Mouse (Mus musculus) heart, postnatal 14 days (tissue): ENCODE results near the gene Pola1. TPM values are rescaled to one million over a fixed set of nuclear protein-coding genes. Genes with fewer than 3 reads are reported as not detected.

Experiments used
- DNase-seq, 2 experiments: peaks; one replicate each; pipeline ENCODE4 v3.0.0; 2021 to 2022
- intact Hi-C: fragments of 180-260 bp; cut with DNase I; formaldehyde crosslinking; loops from one replicate; pipeline ENCODE4 v1.15.1; 2025
- total RNA-seq, 2 experiments: library from RNA; stranded (reverse); gene quantifications; 2 replicates each; pipeline ENCODE4 v1.2.3; 2021

Pola1 gene
- total RNA-seq, 2 experiments from 2014 or later = 5.5 to 7.9 TPM

- intact Hi-C loops = loop anchor here (10.0 kb wide), 2 partner anchors 170 to 230 kb away; no protein-coding TSS in a partner anchor
- DNase-seq = no peak
Observed at GRCm38 (mm10) chrX:93294736-93295490, 337.0 kb downstream of the Pola1 start.

GRCm38 (mm10) chrX:93292031-93292430, 339.9 kb downstream of the Pola1 start:
- intact Hi-C loops = loop anchor here (10.0 kb wide), 2 partner anchors 173 to 227 kb away; no protein-coding TSS in a partner anchor
- DNase-seq = no peak

DNA sequence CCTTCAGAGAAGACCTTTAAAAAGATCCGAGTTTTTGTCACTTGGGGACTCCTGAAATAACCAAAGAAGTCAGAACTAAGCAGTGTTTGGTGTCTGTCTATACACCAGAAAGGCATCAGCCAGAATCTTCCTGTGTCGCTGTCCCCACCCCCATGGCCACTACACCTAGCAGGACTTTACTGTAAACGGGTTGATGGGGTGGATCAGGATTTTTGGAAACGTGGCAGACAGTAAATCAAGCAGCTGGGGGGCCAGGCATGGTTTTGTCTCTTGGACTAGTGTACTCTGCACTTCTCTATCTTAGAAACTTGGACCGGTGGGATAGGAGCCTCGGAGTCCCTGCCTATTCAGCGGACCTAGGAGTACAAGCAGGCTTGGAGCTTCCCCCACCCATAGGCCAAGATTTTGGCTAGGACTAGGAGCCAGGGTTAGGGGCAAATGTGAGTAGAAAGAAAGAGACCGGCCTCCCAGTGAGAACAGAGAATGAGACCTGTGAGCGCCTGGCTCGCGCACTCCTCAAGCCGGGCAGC, 342.0 kb downstream of the Pola1 start:
- no peak for DNase-seq
- intact Hi-C loops = loop anchor here (10.0 kb wide), 3 partner anchors 175 to 265 kb away; no protein-coding TSS in a partner anchor

- intact Hi-C loops = loop anchor here (10.0 kb wide), 1 partner anchor 266 kb away; no protein-coding TSS in a partner anchor
- DNase-seq = no peak
Observed at GRCm38 (mm10) chrX:93289076-93289475, 342.9 kb downstream of the Pola1 start.

DNA sequence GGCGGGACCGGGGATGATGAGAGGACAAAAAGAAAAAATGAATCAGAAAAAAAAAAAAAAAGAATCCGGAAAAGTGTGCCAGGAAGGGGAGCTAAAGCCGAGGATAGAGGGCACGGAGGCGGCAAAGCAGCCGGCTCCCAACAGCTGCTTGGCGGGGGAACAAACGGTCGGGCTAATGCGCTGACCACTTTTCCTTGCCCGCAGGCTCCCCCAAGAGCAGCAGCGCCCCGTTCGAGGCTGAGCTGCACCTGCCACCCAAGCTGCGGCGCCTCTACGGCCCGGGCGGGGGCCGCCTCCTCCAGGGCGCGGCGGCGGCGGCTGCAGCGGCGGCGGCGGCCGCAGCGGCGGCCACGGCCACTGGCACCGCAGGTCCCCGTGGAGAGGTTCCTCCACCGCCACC, 343.6 kb downstream of the Pola1 start:
- no peak for DNase-seq
- intact Hi-C loops = loop anchor here (10.0 kb wide), 1 partner anchor 266 kb away; no protein-coding TSS in a partner anchor

DNA sequence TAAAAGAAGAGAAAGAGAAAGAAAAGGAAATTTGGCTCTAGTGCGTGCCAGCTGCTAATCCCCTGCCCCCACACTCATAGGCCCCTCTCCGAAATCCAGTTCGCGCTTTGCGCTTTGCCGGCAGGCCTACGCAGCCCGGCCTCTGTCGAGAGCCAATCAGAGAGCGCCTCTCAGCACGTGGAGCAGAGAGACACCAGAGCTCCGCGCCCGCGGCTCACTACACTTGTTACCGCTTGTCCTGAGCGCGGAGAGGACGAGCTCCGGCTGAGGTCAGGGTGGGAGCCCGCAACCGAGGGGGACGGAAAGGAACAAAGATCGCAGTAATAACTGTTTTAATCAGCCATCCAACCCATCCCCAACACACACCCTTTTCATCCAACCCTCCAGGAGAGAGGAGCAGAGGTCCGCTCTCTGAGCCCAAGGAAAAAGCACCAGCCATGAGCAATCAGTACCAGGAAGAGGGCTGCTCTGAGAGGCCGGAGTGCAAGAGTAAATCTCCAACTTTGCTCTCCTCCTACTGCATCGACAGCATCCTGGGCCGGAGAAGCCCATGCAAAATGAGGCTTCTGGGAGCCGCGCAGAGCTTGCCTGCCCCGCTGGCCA, 345.6 kb downstream of the Pola1 start, which contains the start of gene Arx:
TSS of gene Arx (plus strand) at position 155 of the 603 bp plus-strand sequence.
- intact Hi-C loops = loop anchor here (10.0 kb wide), 1 partner anchor 268 kb away; no protein-coding TSS in a partner anchor
- DNase-seq = peak; percentile 48

DNA sequence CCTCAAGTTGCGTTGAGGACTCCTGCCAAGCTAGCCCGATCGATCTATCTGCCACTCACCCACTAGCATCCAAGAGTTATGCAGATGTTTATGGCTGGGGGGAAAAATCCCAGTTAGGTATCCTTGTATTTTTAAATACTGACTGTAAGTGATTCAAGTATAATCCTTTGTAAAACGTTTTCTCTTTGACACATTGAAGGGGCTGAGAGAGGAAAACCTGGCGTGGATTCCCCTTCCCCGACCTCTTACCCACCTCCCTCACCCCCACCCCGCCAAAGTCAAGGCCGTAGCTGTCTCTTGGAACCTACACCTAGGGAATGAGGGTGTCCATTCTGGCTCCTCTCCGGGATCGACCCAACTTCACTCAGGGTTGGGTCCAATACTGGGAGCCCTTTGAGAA, 346.9 kb downstream of the Pola1 start:
- DNase-seq = no peak
- intact Hi-C loops = loop anchor here (10.0 kb wide), 1 partner anchor 270 kb away; no protein-coding TSS in a partner anchor

GRCm38 (mm10) chrX:93281756-93282155, 350.2 kb downstream of the Pola1 start:
- intact Hi-C loops = loop anchor here (10.0 kb wide), 1 partner anchor 273 kb away; no protein-coding TSS in a partner anchor
- no peak for DNase-seq

DNA sequence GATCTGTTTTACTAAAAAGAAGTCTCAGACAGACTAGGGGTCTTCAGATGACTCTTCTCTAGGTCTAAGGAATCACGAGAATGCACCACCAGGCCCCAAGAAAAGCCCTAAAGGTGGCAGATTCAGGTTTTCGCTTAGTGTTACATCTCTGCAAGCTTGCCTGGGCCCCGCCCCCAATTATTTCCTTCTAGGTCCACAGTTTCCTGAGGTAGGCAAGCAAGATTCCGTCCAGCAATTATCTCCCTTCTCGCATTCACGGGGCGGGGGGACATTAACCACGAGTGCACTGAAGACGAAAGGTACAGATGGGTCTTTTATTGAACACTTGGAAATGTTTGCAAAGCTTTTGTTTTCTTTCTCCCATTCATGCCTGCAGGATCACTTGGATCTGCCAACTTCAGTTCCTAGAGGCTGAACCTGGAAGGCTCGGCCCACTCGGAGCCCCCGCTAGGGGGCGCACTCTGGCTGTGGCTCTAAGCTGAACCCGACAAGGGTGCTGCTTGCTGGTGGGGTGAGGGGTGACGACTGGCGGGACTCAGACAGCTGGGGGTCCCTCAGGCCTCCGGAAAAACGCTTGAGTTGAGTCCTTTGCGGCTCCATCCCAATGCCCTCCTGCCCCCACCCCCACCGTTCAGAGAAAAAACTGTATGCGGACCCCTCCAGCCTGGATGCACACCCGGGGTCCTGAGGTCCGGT, 350.8 kb downstream of the Pola1 start:
- intact Hi-C loops = loop anchor here (10.0 kb wide), 1 partner anchor 274 kb away; no protein-coding TSS in a partner anchor
- peak; percentile 56 to 64 for DNase-seq

GRCm38 (mm10) chrX:93279940-93280339, 352.0 kb downstream of the Pola1 start:
- intact Hi-C loops = loop anchor here (10.0 kb wide), 1 partner anchor 275 kb away; no protein-coding TSS in a partner anchor
- DNase-seq = no peak

DNA sequence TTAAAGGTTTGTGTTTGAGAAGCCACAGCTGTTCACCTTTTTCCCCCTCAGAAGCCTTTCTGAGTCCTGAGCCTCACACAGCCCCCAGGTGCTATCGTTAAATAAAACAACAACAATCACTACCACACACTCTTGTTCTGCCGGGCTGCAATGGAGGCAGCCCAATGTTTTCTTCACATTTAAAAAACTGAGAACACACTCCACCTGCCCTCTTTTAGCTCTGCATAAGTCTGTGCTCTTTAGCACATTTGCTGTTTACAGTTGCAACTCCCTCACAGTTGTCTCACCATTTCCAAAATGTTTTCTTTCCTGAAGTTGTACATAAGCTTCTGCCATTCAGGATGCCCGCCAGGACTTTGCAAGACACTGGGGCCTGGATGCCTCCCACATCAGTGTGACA, 356.3 kb downstream of the Pola1 start:
- intact Hi-C loops = no loop called here
- DNase-seq = no peak

Other genes with a start within 250 kb of the Pola1 start
- under 1 TPM; 0.22 to 0.33 TPM for gene Pcyt1b, start 22.7 kb upstream of the Pola1 start, total RNA-seq
- 1 to 10 TPM; 6.0 to 7.4 TPM for gene Pdk3, start 200.0 kb upstream of the Pola1 start, total RNA-seq